Mouse (Mus musculus) kidney, adult 10 weeks (tissue): Measurements from ENCODE around the gene Obox1. TPM values are rescaled to one million over a fixed set of nuclear protein-coding genes. Genes with fewer than 3 reads are reported as not detected.

Experiments used
- polyA plus RNA-seq: library from polyadenylated mRNA; stranded (reverse); fragments of 350-450 nt; fragmentation: Illumina TruSeq; extraction: RNeasy Lipid Tissue Mini Kit (QIAGEN cat#74804); gene quantifications from one replicate; pipeline ENCODE4 v1.2.3, GENCODE M21; 2014; ENCODE audit warnings: low read depth, low replicate concordance

The Obox1 gene
- not detected for polyA plus RNA-seq

GRCm38 (mm10) chr7:15388421-15388998 is at the start of gene Obox1, which contains the start of gene Obox2:
Gene Obox1, plus strand, starts transcription at chr7:15388948.
Gene Obox2, plus strand, starts transcription at chr7:15388721.

Other genes with a start within 250 kb of the Obox1 start
- gene Obox2, start 227 bp upstream of the Obox1 start, polyA plus RNA-seq = not detected